Mouse (Mus musculus) spleen, adult 18-20 months (tissue): ENCODE data around the gene Angpt4.
A peak's percentile ranks its signal among the peaks of the same experiment; 100 is the strongest.

Source experiments
- DNase-seq, 2 experiments: peaks; one replicate each; pipeline ENCODE4 v3.0.0; 2022; ENCODE audit warnings: mixed read lengths in 2 of 2

Gene Angpt4

GRCm38 (mm10) chr2:151985426-151986172 is 74.6 kb downstream of the Angpt4 start:
- DNase-seq, result no peak

DNA sequence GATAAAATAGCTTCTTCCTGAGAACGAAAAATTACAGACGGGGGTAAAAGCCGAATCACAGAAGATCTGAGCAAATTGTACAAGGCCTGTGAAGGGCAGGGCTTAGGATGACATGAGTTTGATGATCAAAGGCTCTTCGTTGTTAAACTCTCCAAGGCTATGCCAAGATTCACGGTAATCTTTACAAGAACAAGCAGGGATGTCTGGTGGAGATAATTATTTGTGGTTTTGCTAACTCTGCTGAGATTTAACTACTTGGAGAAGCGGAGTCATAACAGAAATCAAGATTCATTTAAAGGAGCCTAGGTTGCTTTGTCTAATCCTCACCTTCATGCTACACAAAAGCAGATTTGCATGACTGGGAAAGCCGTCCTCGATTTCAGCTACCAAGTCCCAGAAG is 75.9 kb downstream of the Angpt4 start:
- no peak for DNase-seq

- no peak for DNase-seq
Observed at GRCm38 (mm10) chr2:151988978-151989377, 78.0 kb downstream of the Angpt4 start.

DNA sequence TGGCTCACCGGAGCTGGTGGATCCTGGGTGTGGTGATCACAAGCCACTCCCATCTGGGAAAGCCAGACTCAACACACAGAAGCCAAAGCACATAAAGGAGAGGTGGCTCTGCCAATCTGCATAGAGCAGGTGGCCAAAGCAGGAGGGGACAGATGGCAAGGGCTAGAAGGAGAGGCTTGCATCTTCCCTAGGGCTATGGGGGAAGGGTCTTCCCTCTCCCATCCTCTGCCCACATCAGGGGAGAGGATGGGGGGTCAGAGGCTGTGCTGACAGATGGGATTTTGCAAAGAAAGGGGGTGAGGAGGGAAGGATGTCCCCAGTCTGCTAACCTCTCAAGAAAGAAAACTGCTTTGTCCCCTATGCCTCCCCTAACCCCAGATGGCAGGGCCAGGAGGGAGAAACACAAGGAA is 80.0 kb downstream of the Angpt4 start:
- DNase-seq, result no peak

GRCm38 (mm10) chr2:151991446-151991845 is 80.4 kb downstream of the Angpt4 start:
- DNase-seq, result no peak

DNA sequence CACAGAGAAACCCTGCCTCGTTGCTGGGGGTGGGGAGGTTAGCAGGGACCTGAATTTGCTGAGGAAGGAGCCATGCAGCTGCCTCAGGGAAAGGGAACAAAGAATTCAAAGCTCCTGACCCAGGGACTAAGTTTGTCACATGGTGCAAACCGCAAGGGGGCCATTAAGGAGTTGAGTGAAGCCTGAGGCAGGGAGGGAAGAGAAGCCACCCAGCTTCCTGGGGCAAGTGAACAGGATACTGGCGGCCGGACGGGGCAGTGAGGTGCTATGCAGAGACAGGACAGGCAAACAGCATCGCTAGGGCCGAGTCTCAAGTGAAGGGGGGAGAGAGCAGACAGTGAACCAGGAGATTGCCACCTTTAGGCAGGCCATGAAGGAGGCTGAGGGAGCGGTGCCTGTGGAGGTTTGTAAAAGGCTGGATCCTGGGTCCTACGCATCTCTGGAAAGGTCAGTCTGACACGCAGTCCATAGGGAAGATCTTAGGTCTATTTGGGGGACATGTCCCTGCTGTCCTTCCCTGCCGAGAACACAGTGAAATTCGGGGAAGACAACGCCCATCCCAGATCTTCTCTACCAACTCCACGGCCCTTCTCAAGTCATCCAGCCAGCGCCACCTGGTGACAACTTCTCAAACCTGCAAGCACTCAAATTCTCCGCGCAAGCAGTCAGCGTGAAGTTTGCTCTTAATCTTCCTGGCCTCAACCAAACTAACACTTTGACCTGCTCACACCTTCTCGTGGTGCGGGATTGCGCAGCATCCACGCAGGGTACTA is 83.5 kb downstream of the Angpt4 start:
- peak; percentile 41 to 73 for DNase-seq
